Comparison of ENCODE assay signal across 8 mouse cellular contexts in genomic region chr9:37545166-37545610, GRCm38 (mm10). TPM values are rescaled to one million over a fixed set of nuclear protein-coding genes. Genes with fewer than 3 reads are reported as not detected.
A peak's percentile ranks its signal among the peaks of the same experiment; 100 is the strongest.
DNase-seq lines count a peak whose midpoint lies in the region; ATAC-seq and TF ChIP-seq lines count a peak whose summit lies in the region.

No protein-coding gene starts in this region.

- H3K4me1 ChIP-seq in lung, postnatal 0 days (ENCODE audit: insufficient read depth, low read depth, low read length), result no peaks in the 10 kb centered on the region; the same call in 1 of the 2 replicates
- peaks cover 22% of the 10 kb centered on the region for H3K4me1 ChIP-seq in forebrain, embryonic 10.5 days
- peaks cover 8% of the 10 kb centered on the region for H3K4me1 ChIP-seq in intestine, embryonic 16.5 days (ENCODE audit: control insufficient read depth, insufficient read depth, low read length)
- peaks cover 4% of the 10 kb centered on the region; the same call in 1 of the 2 replicates for H3K4me1 ChIP-seq in neural tube, embryonic 14.5 days (ENCODE audit: control insufficient read depth, insufficient read depth, low read length)

- TF ChIP-seq EP300 in lung, postnatal 0 days (IDR thresholded peaks at IDR 0.05), result no peak

- no peak for TF ChIP-seq CTCF in lung, postnatal 0 days (IDR thresholded peaks at IDR 0.05)

- H3K9me3 ChIP-seq in lung, postnatal 0 days (ENCODE audit: low read length), result no peaks in the 10 kb centered on the region
- no peaks in the 10 kb centered on the region for H3K9me3 ChIP-seq in forebrain, embryonic 10.5 days
- no peaks in the 10 kb centered on the region for H3K9me3 ChIP-seq in intestine, embryonic 16.5 days (ENCODE audit: control insufficient read depth, low read length)
- H3K9me3 ChIP-seq in neural tube, embryonic 14.5 days (ENCODE audit: control insufficient read depth, low read length), result no peaks in the 10 kb centered on the region

- H3K27me3 ChIP-seq in lung, postnatal 0 days (replicated peaks; ENCODE audit: insufficient read depth, low read length), result no peaks in the 10 kb centered on the region
- H3K27me3 ChIP-seq in forebrain, embryonic 10.5 days (ENCODE audit: poor library complexity, severe bottlenecking), result peaks cover 100% of the 10 kb centered on the region
- H3K27me3 ChIP-seq in intestine, embryonic 16.5 days (replicated peaks; ENCODE audit: control insufficient read depth, insufficient read depth, low read length), result peaks cover 23% of the 10 kb centered on the region
- peaks cover 18% of the 10 kb centered on the region for H3K27me3 ChIP-seq in neural tube, embryonic 14.5 days (ENCODE audit: control insufficient read depth, insufficient read depth, low read length)

- no peak; the same call in 1 of the 2 replicates for ATAC-seq in lung, postnatal 0 days
- ATAC-seq in intestine, embryonic 16.5 days, result peak; percentile 39
- peak; percentile 68 for ATAC-seq in neural tube, embryonic 14.5 days (ENCODE audit: low read depth)
- no peak for ATAC-seq in granulocyte monocyte progenitor cell, adult 5-6 weeks (replicated peaks; ENCODE audit: poor library complexity, severe bottlenecking)

- peak overlapping the region; percentile 35; the same call in 1 of the 2 replicates for H3K4me3 ChIP-seq in lung, postnatal 0 days (ENCODE audit: low read depth, low read length)
- H3K4me3 ChIP-seq in forebrain, embryonic 10.5 days, result peak overlapping the region; percentile 45
- peak overlapping the region; percentile 50 for H3K4me3 ChIP-seq in intestine, embryonic 16.5 days (ENCODE audit: low read length)
- H3K4me3 ChIP-seq in neural tube, embryonic 14.5 days (ENCODE audit: low read depth, low read length), result peak overlapping the region; percentile 11; the same call in 1 of the 2 replicates

- WGBS in lung, postnatal 0 days, result 21% methylated on average over 17 of the region's 17 CpGs
- 5% methylated on average over 17 of the region's 17 CpGs for WGBS in forebrain, embryonic 10.5 days
- 20% methylated on average over 17 of the region's 17 CpGs for WGBS in intestine, embryonic 16.5 days
- 3% methylated on average over 17 of the region's 17 CpGs for WGBS in neural tube, embryonic 14.5 days

- H3K36me3 ChIP-seq in lung, postnatal 0 days (ENCODE audit: insufficient read depth, low read length), result no peaks in the 10 kb centered on the region
- no peaks in the 10 kb centered on the region for H3K36me3 ChIP-seq in forebrain, embryonic 10.5 days (replicated peaks)
- no peaks in the 10 kb centered on the region for H3K36me3 ChIP-seq in intestine, embryonic 16.5 days (ENCODE audit: control insufficient read depth, insufficient read depth, low read length)
- no peaks in the 10 kb centered on the region for H3K36me3 ChIP-seq in neural tube, embryonic 14.5 days (ENCODE audit: control insufficient read depth, insufficient read depth, low read length)

- no peak overlapping the region for H3K27ac ChIP-seq in lung, postnatal 0 days (ENCODE audit: low read length)
- H3K27ac ChIP-seq in forebrain, embryonic 10.5 days, result no peak overlapping the region
- no peak overlapping the region for H3K27ac ChIP-seq in intestine, embryonic 16.5 days (ENCODE audit: low read length)
- H3K27ac ChIP-seq in neural tube, embryonic 14.5 days (ENCODE audit: low read depth, low read length), result no peak overlapping the region

- H3K9ac ChIP-seq in lung, postnatal 0 days (replicated peaks; ENCODE audit: low read depth), result no peak overlapping the region
- H3K9ac ChIP-seq in intestine, embryonic 16.5 days (ENCODE audit: low read depth, low read length), result peak overlapping the region; percentile 54; the same call in 1 of the 2 replicates
- H3K9ac ChIP-seq in neural tube, embryonic 14.5 days (replicated peaks; ENCODE audit: low read depth, low read length), result no peak overlapping the region

- peak overlapping the region; percentile 66 for H3K4me2 ChIP-seq in lung, postnatal 0 days (replicated peaks; ENCODE audit: low read depth, low read length)
- peak overlapping the region; percentile 92 for H3K4me2 ChIP-seq in intestine, embryonic 16.5 days (ENCODE audit: low read depth, low read length)
- peak overlapping the region; percentile 40 for H3K4me2 ChIP-seq in neural tube, embryonic 14.5 days (ENCODE audit: low read depth, low read length)

- DNase-seq in lung, postnatal 0 days (ENCODE audit: low spot score), result peak; percentile 7
- DNase-seq in lung, postnatal 4 days, result no peak
- no peak for DNase-seq in forebrain, embryonic 10.5 days (ENCODE audit: extremely low spot score, low spot score)
- no peak for DNase-seq in ovary, postnatal 10 days (ENCODE audit: low spot score)
- DNase-seq in MN1 (ENCODE audit: low spot score), result no peak

RNA-seq across cellular contexts. Expression of gene Vsig2, which starts 6.1 kb away (rescaled TPM):
- 85.6 and 94.9 TPM in 2 replicates for polyA plus RNA-seq in lung, postnatal 0 days (2015; fragmentation: Nextera tagmentation; extraction: Ambion mirVana)
- 0.29 and 0.47 TPM in 2 replicates for polyA plus RNA-seq in forebrain, embryonic 10.5 days (2016; fragmentation: Nextera tagmentation; extraction: Ambion mirVana)
- 1.5 and 3.1 TPM in 2 replicates for polyA plus RNA-seq in intestine, embryonic 16.5 days (2015; fragmentation: Nextera tagmentation; extraction: Ambion mirVana)
- polyA plus RNA-seq in neural tube, embryonic 14.5 days (2014; fragmentation: Nextera tagmentation; extraction: Ambion mirVana), result 0.76 and 1.1 TPM in 2 replicates
- 3.1 TPM in 1 of 2 replicates, not detected in the other for total RNA-seq in granulocyte monocyte progenitor cell, adult 5-6 weeks (2014; fragmentation: Nextera tagmentation)
- not detected in 2 replicates for total RNA-seq in granulocyte monocyte progenitor cell, adult 5-6 weeks (2017)

RNA-seq across cellular contexts. Expression of gene Nrgn, which starts 7.5 kb away (rescaled TPM):
- polyA plus RNA-seq in lung, postnatal 0 days (2015; fragmentation: Nextera tagmentation; extraction: Ambion mirVana), result 4.0 and 4.2 TPM in 2 replicates
- 1.7 and 1.8 TPM in 2 replicates for polyA plus RNA-seq in forebrain, embryonic 10.5 days (2016; fragmentation: Nextera tagmentation; extraction: Ambion mirVana)
- polyA plus RNA-seq in intestine, embryonic 16.5 days (2015; fragmentation: Nextera tagmentation; extraction: Ambion mirVana), result 2.2 and 2.3 TPM in 2 replicates
- polyA plus RNA-seq in neural tube, embryonic 14.5 days (2014; fragmentation: Nextera tagmentation; extraction: Ambion mirVana), result 3.5 and 6.9 TPM in 2 replicates
- 4.3 and 12.5 TPM in 2 replicates for total RNA-seq in granulocyte monocyte progenitor cell, adult 5-6 weeks (2014; fragmentation: Nextera tagmentation)
- 1.2 and 1.9 TPM in 2 replicates for total RNA-seq in granulocyte monocyte progenitor cell, adult 5-6 weeks (2017)

RNA-seq across cellular contexts. Expression of gene Siae, which starts 10.3 kb away (rescaled TPM):
- polyA plus RNA-seq in lung, postnatal 0 days (2015; fragmentation: Nextera tagmentation; extraction: Ambion mirVana), result 7.7 and 9.9 TPM in 2 replicates
- 5.6 and 6.5 TPM in 2 replicates for polyA plus RNA-seq in forebrain, embryonic 10.5 days (2016; fragmentation: Nextera tagmentation; extraction: Ambion mirVana)
- 16.6 and 20.5 TPM in 2 replicates for polyA plus RNA-seq in intestine, embryonic 16.5 days (2015; fragmentation: Nextera tagmentation; extraction: Ambion mirVana)
- polyA plus RNA-seq in neural tube, embryonic 14.5 days (2014; fragmentation: Nextera tagmentation; extraction: Ambion mirVana), result 12.1 and 12.4 TPM in 2 replicates
- 11.0 and 16.9 TPM in 2 replicates for total RNA-seq in granulocyte monocyte progenitor cell, adult 5-6 weeks (2014; fragmentation: Nextera tagmentation)
- 10.3 and 10.8 TPM in 2 replicates for total RNA-seq in granulocyte monocyte progenitor cell, adult 5-6 weeks (2017)

RNA-seq across cellular contexts. Expression of gene Esam, which starts 17.3 kb away (rescaled TPM):
- 256 and 260 TPM in 2 replicates for polyA plus RNA-seq in lung, postnatal 0 days (2015; fragmentation: Nextera tagmentation; extraction: Ambion mirVana)
- 26.9 and 27.0 TPM in 2 replicates for polyA plus RNA-seq in forebrain, embryonic 10.5 days (2016; fragmentation: Nextera tagmentation; extraction: Ambion mirVana)
- polyA plus RNA-seq in intestine, embryonic 16.5 days (2015; fragmentation: Nextera tagmentation; extraction: Ambion mirVana), result 49.2 and 49.4 TPM in 2 replicates
- polyA plus RNA-seq in neural tube, embryonic 14.5 days (2014; fragmentation: Nextera tagmentation; extraction: Ambion mirVana), result 24.0 and 42.5 TPM in 2 replicates
- total RNA-seq in granulocyte monocyte progenitor cell, adult 5-6 weeks (2014; fragmentation: Nextera tagmentation), result not detected in 2 replicates
- not detected in 2 replicates for total RNA-seq in granulocyte monocyte progenitor cell, adult 5-6 weeks (2017)

RNA-seq across cellular contexts. Expression of gene Msantd2, which starts 56.1 kb away (rescaled TPM):
- polyA plus RNA-seq in lung, postnatal 0 days (2015; fragmentation: Nextera tagmentation; extraction: Ambion mirVana), result 12.1 and 12.2 TPM in 2 replicates
- 34.4 and 35.4 TPM in 2 replicates for polyA plus RNA-seq in forebrain, embryonic 10.5 days (2016; fragmentation: Nextera tagmentation; extraction: Ambion mirVana)
- 8.1 and 10.9 TPM in 2 replicates for polyA plus RNA-seq in intestine, embryonic 16.5 days (2015; fragmentation: Nextera tagmentation; extraction: Ambion mirVana)
- 36.2 and 39.5 TPM in 2 replicates for polyA plus RNA-seq in neural tube, embryonic 14.5 days (2014; fragmentation: Nextera tagmentation; extraction: Ambion mirVana)
- total RNA-seq in granulocyte monocyte progenitor cell, adult 5-6 weeks (2014; fragmentation: Nextera tagmentation), result 24.7 and 30.4 TPM in 2 replicates
- 20.6 and 31.1 TPM in 2 replicates for total RNA-seq in granulocyte monocyte progenitor cell, adult 5-6 weeks (2017)

Comparison
In these comparisons a context has a peak if more than half of its experiments do, and no peak if none do; other contexts are left out.
1. ATAC-seq: peak in intestine, embryonic 16.5 days (single experiment) and neural tube, embryonic 14.5 days (single experiment); none in lung, postnatal 0 days (single experiment) and granulocyte monocyte progenitor cell, adult 5-6 weeks (single experiment).
2. H3K4me2 ChIP-seq: peak in every context shown above with its lines; median percentile 92 in intestine, embryonic 16.5 days; 66 in lung, postnatal 0 days; 40 in neural tube, embryonic 14.5 days.
3. RNA of gene Vsig2, which starts 6.1 kb away (polyA plus RNA-seq): 85.6 to 94.9 TPM in lung, postnatal 0 days; 1.5 to 3.1 TPM in intestine, embryonic 16.5 days, 0.76 to 1.1 TPM in neural tube, embryonic 14.5 days and 0.29 to 0.47 TPM in forebrain, embryonic 10.5 days; every median in the first group is over 10 times any median in the second.
4. Peak in every context shown above with its lines, with median percentiles within 50 percentile points of each other: H3K4me3 ChIP-seq.